Mouse (Mus musculus) CH12.LX (cell line): Measurements from ENCODE around the gene Ndufa4l2. TPM values are rescaled to one million over a fixed set of nuclear protein-coding genes. Genes with fewer than 3 reads are reported as not detected.

Source experiments
- DNase-seq: peaks from one replicate; pipeline ENCODE4 v3.0.0-alpha.2; 2013; ENCODE audit errors: extremely low read depth
- H3K27ac ChIP-seq: 2 replicates; pipeline ENCODE4 v1.5.1; 2012; ENCODE audit warnings: low read depth, mild to moderate bottlenecking, control low read depth, moderate library complexity; ENCODE audit not compliant: insufficient read depth
- H3K27me3 ChIP-seq: replicated peaks from 2 replicates; pipeline ENCODE3; 2012; ENCODE audit warnings: inconsistent platforms
- H3K36me3 ChIP-seq, 2 experiments: replicated peaks in 1 of 2; 2 replicates each; pipeline versions ENCODE3 to v1.6.1; 2012; ENCODE audit warnings: inconsistent platforms in 1 of 2, low read length in 1 of 2, mild to moderate bottlenecking in 1 of 2, mixed read lengths in 1 of 2, moderate library complexity in 1 of 2; ENCODE audit not compliant: control insufficient read depth in 1 of 2, insufficient read depth in 1 of 2
- H3K4me1 ChIP-seq, 2 experiments: 2 replicates each; pipeline ENCODE4 v1.6.1; 2012; ENCODE audit warnings: inconsistent platforms in 1 of 2, moderate library complexity in 1 of 2; ENCODE audit not compliant: insufficient read depth in 2 of 2, control insufficient read depth in 1 of 2
- H3K4me2 ChIP-seq: 2 replicates; pipeline ENCODE4 v1.6.1; 2012; ENCODE audit warnings: low read depth, mild to moderate bottlenecking, control low read depth; ENCODE audit not compliant: poor library complexity, insufficient read depth, severe bottlenecking
- H3K4me3 ChIP-seq, 3 experiments: fragments of 150-350 bp in 1 of 3; sonication (generic) in 1 of 3; replicated peaks in 1 of 3; 2 replicates each; pipeline versions ENCODE3 to v1.5.1; 2011 to 2012; ENCODE audit warnings: low read depth in 2 of 3, low read length in 2 of 3, mild to moderate bottlenecking in 2 of 3, moderate library complexity in 2 of 3, control low read depth in 1 of 3, improper control_type of control experiment in 1 of 3, inconsistent platforms in 1 of 3, mixed read lengths in 1 of 3; ENCODE audit not compliant: poor library complexity in 1 of 3
- H3K79me2 ChIP-seq: replicated peaks from 2 replicates; pipeline ENCODE4 v1.6.1; 2012; ENCODE audit warnings: mild to moderate bottlenecking, moderate library complexity; ENCODE audit not compliant: control insufficient read depth, poor library complexity, insufficient read depth, severe bottlenecking; ENCODE audit errors: extremely low read depth
- H3K9ac ChIP-seq: 2 replicates; pipeline ENCODE4 v1.6.1; 2012; ENCODE audit warnings: low read depth, mild to moderate bottlenecking, control low read depth, moderate library complexity; ENCODE audit not compliant: insufficient read depth
- H3K9me3 ChIP-seq: replicated peaks from 2 replicates; pipeline ENCODE3; 2012; ENCODE audit warnings: low read length, inconsistent platforms, mixed read lengths
- CHD1 ChIP-seq: IDR thresholded peaks from 2 replicates; pipeline ENCODE4 v1.6.1; 2012; ENCODE audit warnings: low read depth, low read length, improper control_type of control experiment, inconsistent platforms
- CHD2 ChIP-seq: IDR thresholded peaks from 2 replicates; pipeline ENCODE4 v1.6.1; 2011; ENCODE audit warnings: low read length, improper control_type of control experiment
- E2F4 ChIP-seq: IDR thresholded peaks from 2 replicates; pipeline ENCODE4 v1.6.1; 2011; ENCODE audit warnings: low read depth, low read length, improper control_type of control experiment; ENCODE audit not compliant: insufficient replicate concordance
- HCFC1 ChIP-seq: IDR thresholded peaks from 2 replicates; pipeline ENCODE4 v1.6.1; 2012; ENCODE audit warnings: low read depth, mild to moderate bottlenecking, inconsistent platforms, low read length, improper control_type of control experiment
- JUN ChIP-seq: IDR thresholded peaks from 2 replicates; pipeline ENCODE4 v1.6.1; 2011; ENCODE audit warnings: low read depth, mild to moderate bottlenecking, low read length, improper control_type of control experiment, moderate library complexity; ENCODE audit not compliant: insufficient read depth
- KAT2A ChIP-seq: IDR thresholded peaks from 2 replicates; pipeline ENCODE4 v1.6.1; 2012; ENCODE audit warnings: low read length, improper control_type of control experiment, inconsistent platforms; ENCODE audit not compliant: insufficient replicate concordance
- MAFK ChIP-seq: IDR thresholded peaks from 2 replicates; pipeline ENCODE4 v1.6.1; 2011; ENCODE audit warnings: low read length, improper control_type of control experiment; ENCODE audit not compliant: insufficient replicate concordance
- MAX ChIP-seq: IDR thresholded peaks from 2 replicates; pipeline ENCODE4 v1.6.1; 2011; ENCODE audit warnings: low read length, improper control_type of control experiment
- MEF2A ChIP-seq: IDR thresholded peaks from 2 replicates; pipeline ENCODE4 v1.6.1; 2014; ENCODE audit warnings: low read depth, mild to moderate bottlenecking, inconsistent platforms, low read length, improper control_type of control experiment, borderline replicate concordance
- MXI1 ChIP-seq: IDR thresholded peaks from 2 replicates; pipeline ENCODE4 v1.6.1; 2011; ENCODE audit warnings: mild to moderate bottlenecking, low read depth, low read length, improper control_type of control experiment
- MYC ChIP-seq: IDR thresholded peaks from 2 replicates; pipeline ENCODE4 v1.6.1; 2011; ENCODE audit warnings: low read depth, mild to moderate bottlenecking, improper control_type of control experiment, low read length
- NELFE ChIP-seq: IDR thresholded peaks from 2 replicates; pipeline ENCODE4 v1.6.1; 2011; ENCODE audit warnings: low read depth, low read length, improper control_type of control experiment
- PAX5 ChIP-seq: IDR thresholded peaks from 2 replicates; pipeline ENCODE4 v1.6.1; 2012; ENCODE audit warnings: low read length, inconsistent platforms, mixed read lengths
- POLR2A ChIP-seq: IDR thresholded peaks from 2 replicates; pipeline ENCODE4 v1.6.1; 2011; ENCODE audit warnings: low read depth, mild to moderate bottlenecking, improper control_type of control experiment, low read length
- RCOR1 ChIP-seq: conservative IDR thresholded peaks from 2 replicates; pipeline ENCODE4 v1.6.1; 2012; ENCODE audit warnings: low read depth, mild to moderate bottlenecking, inconsistent platforms, low read length, improper control_type of control experiment
- SIN3A ChIP-seq: IDR thresholded peaks from 2 replicates; pipeline ENCODE4 v1.6.1; 2012; ENCODE audit warnings: low read length, improper control_type of control experiment, inconsistent platforms
- SMC3 ChIP-seq: IDR thresholded peaks from 2 replicates; pipeline ENCODE4 v1.6.1; 2011; ENCODE audit warnings: low read depth, low read length, improper control_type of control experiment
- TBP ChIP-seq: conservative IDR thresholded peaks from 2 replicates; pipeline ENCODE4 v1.6.1; 2011; ENCODE audit warnings: low read depth, low read length, improper control_type of control experiment
- TCF12 ChIP-seq: IDR thresholded peaks from 2 replicates; pipeline ENCODE4 v1.6.1; 2014; ENCODE audit warnings: low read depth, mild to moderate bottlenecking, inconsistent platforms, low read length, improper control_type of control experiment
- UBTF ChIP-seq: IDR thresholded peaks from 2 replicates; pipeline ENCODE4 v1.6.1; 2012; ENCODE audit warnings: low read depth, mild to moderate bottlenecking, inconsistent platforms, low read length, improper control_type of control experiment, moderate library complexity
- USF1 ChIP-seq: IDR thresholded peaks from 2 replicates; pipeline ENCODE4 v1.6.1; 2014; ENCODE audit warnings: low read depth, mild to moderate bottlenecking, inconsistent platforms, low read length, improper control_type of control experiment
- USF2 ChIP-seq: conservative IDR thresholded peaks from 2 replicates; pipeline ENCODE4 v1.6.1; 2011; ENCODE audit warnings: low read depth, low read length, improper control_type of control experiment
- ZC3H11A ChIP-seq: IDR thresholded peaks from 2 replicates; pipeline ENCODE4 v1.6.1; 2012; ENCODE audit warnings: low read depth, mild to moderate bottlenecking, inconsistent platforms, low read length, improper control_type of control experiment
- ZKSCAN1 ChIP-seq: IDR thresholded peaks from 2 replicates; pipeline ENCODE4 v1.6.1; 2012; ENCODE audit warnings: low read depth, inconsistent platforms, low read length, improper control_type of control experiment, borderline replicate concordance
- ZMIZ1 ChIP-seq: IDR thresholded peaks from 2 replicates; pipeline ENCODE4 v1.6.1; 2012; ENCODE audit warnings: low read depth, mild to moderate bottlenecking, inconsistent platforms, low read length, improper control_type of control experiment
- ZNF384 ChIP-seq: IDR thresholded peaks from 2 replicates; pipeline ENCODE4 v1.6.1; 2012; ENCODE audit warnings: low read depth, low read length, improper control_type of control experiment, inconsistent platforms
- dilution Hi-C: fragments of 300-500 bp; cut with MboI; formaldehyde crosslinking; loops from 2 replicates; pipeline ENCODE4 v1.14.3; 2020; ENCODE audit warnings: low sequenced_read_pairs; ENCODE audit not compliant: extremely low pct_unique_long_range_greater_than_20kb, extremely low pct_ligation_motif_present
- in situ Hi-C: fragments of 300-500 bp; cut with MboI; formaldehyde crosslinking; loops from 3 replicates; pipeline ENCODE4 v1.14.3; 2019; ENCODE audit warnings: low sequenced_read_pairs, low pct_ligation_motif_present, low pct_unique_long_range_greater_than_20kb, mixed read lengths
- polyA plus RNA-seq: library from polyadenylated mRNA; unstranded; fragments of >175 nt; gene quantifications from 2 replicates; pipeline ENCODE4 v1.2.1, GENCODE M21; 2012; ENCODE audit warnings: low read depth; ENCODE audit not compliant: insufficient read length
- total RNA-seq, 2 experiments: library from RNA; depleted of rRNA; stranded (reverse); fragments of 300-350 nt in 1 of 2; fragments of >200 nt in 1 of 2; gene quantifications; 2 replicates each; pipeline ENCODE4 v1.2.3; 2012 to 2014

Gene Ndufa4l2
- total and polyA plus RNA-seq, 3 experiments, result 0.47 TPM; not detected in 2

GRCm38 (mm10) chr10:127530945-127531344 is 16.2 kb downstream of the Ndufa4l2 start:
- H3K4me3 ChIP-seq, result no peak overlapping the region
- no peaks in the 10 kb centered on the region for H3K36me3 ChIP-seq
- H3K9ac ChIP-seq, result no peak overlapping the region
- no peak overlapping the region for H3K4me2 ChIP-seq
- peaks cover 16 to 24% of the 10 kb centered on the region in 2 experiments for H3K4me1 ChIP-seq
- dilution Hi-C loops (no loop called here), in situ Hi-C loops (no loop called here)
- no peak for DNase-seq
- H3K79me2 ChIP-seq, result no peaks in the 10 kb centered on the region
- H3K9me3 ChIP-seq, result peaks cover 3% of the 10 kb centered on the region
- no peak for TF ChIP-seq TBP
- no peak for TF ChIP-seq HCFC1
- no peak for TF ChIP-seq JUN
- TF ChIP-seq CHD2, result no peak
- no peak for TF ChIP-seq MYC
- no peak for TF ChIP-seq POLR2A
- TF ChIP-seq MXI1, result no peak
- TF ChIP-seq ZKSCAN1, result no peak
- no peak for TF ChIP-seq MEF2A
- TF ChIP-seq CHD1, result no peak
- TF ChIP-seq PAX5, result no peak
- no peak for TF ChIP-seq ZNF384
- TF ChIP-seq RCOR1, result no peak
- TF ChIP-seq SIN3A, result no peak
- no peak for TF ChIP-seq UBTF
- no peak for TF ChIP-seq ZMIZ1
- TF ChIP-seq ZC3H11A, result no peak
- no peak for TF ChIP-seq SMC3
- no peak for TF ChIP-seq TCF12
- H3K27me3 ChIP-seq, result peaks cover 86% of the 10 kb centered on the region
- H3K27ac ChIP-seq, result no peak overlapping the region

GRCm38 (mm10) chr10:127531548-127531947 is 16.8 kb downstream of the Ndufa4l2 start:
- TF ChIP-seq MAFK, result no peak
- no peak for TF ChIP-seq KAT2A
- TF ChIP-seq NELFE, result no peak
- TF ChIP-seq USF2, result no peak
- TF ChIP-seq MAX, result no peak
- no peak for TF ChIP-seq ZNF384
- no peak for TF ChIP-seq TBP
- TF ChIP-seq CHD1, result no peak
- no peak for TF ChIP-seq ZC3H11A
- TF ChIP-seq USF1, result no peak
- TF ChIP-seq JUN, result no peak
- no peak for TF ChIP-seq SMC3
- TF ChIP-seq MYC, result no peak
- TF ChIP-seq E2F4, result no peak
- no peak for TF ChIP-seq ZMIZ1
- H3K4me3 ChIP-seq, result no peak overlapping the region
- DNase-seq, result no peak
- no peak overlapping the region for H3K4me2 ChIP-seq
- peaks cover 88% of the 10 kb centered on the region for H3K27me3 ChIP-seq
- in situ Hi-C loops, result no loop called here
- no peaks in the 10 kb centered on the region for H3K79me2 ChIP-seq
- H3K9me3 ChIP-seq, result peaks cover 3% of the 10 kb centered on the region
- H3K4me1 ChIP-seq, result peaks cover 19 to 30% of the 10 kb centered on the region in 2 experiments
- no peak overlapping the region for H3K27ac ChIP-seq
- H3K9ac ChIP-seq, result no peak overlapping the region
- dilution Hi-C loops, result no loop called here
- no peaks in the 10 kb centered on the region for H3K36me3 ChIP-seq
